Mouse (Mus musculus) liver, embryonic 11.5 days (tissue): ENCODE results near the gene Gnb3. TPM values are rescaled to one million over a fixed set of nuclear protein-coding genes. Genes with fewer than 3 reads are reported as not detected.

Source experiments
- ATAC-seq: fragments of 200-750 bp; cut with Nextera tagmentation; replicated peaks from 2 replicates; pipeline ENCODE4 v1.8.0; 2017; ENCODE audit warnings: moderate number of reproducible peaks, mild to moderate bottlenecking, moderate TSS enrichment, moderate library complexity; ENCODE audit not compliant: low FRiP score
- DNase-seq: peaks from one replicate; pipeline ENCODE4 v3.0.0-alpha.2; 2017; ENCODE audit warnings: low spot score
- H3K27ac ChIP-seq: fragments of 300-500 bp; sonication (generic); 2 replicates; pipeline ENCODE4 v1.5.1; 2014; ENCODE audit warnings: mild to moderate bottlenecking, low read depth, low read length, control low read depth
- H3K27me3 ChIP-seq: fragments of 300-500 bp; sonication (generic); replicated peaks from 2 replicates; pipeline ENCODE4 v1.6.1; 2014; ENCODE audit warnings: low read length, mixed read lengths; ENCODE audit not compliant: control insufficient read depth, insufficient read depth
- H3K36me3 ChIP-seq: fragments of 300-500 bp; sonication (generic); 2 replicates; pipeline ENCODE4 v1.6.1; 2014; ENCODE audit warnings: mild to moderate bottlenecking, low read length, moderate library complexity, mixed read lengths; ENCODE audit not compliant: control insufficient read depth, insufficient read depth
- H3K4me1 ChIP-seq: fragments of 300-500 bp; sonication (generic); replicated peaks from 2 replicates; pipeline ENCODE4 v1.6.1; 2014; ENCODE audit warnings: low read length, mixed read lengths; ENCODE audit not compliant: control insufficient read depth, insufficient read depth
- H3K4me2 ChIP-seq: fragments of 300-500 bp; sonication (generic); 2 replicates; pipeline ENCODE4 v1.6.1; 2014; ENCODE audit warnings: mild to moderate bottlenecking, control low read depth, moderate library complexity
- H3K4me3 ChIP-seq: fragments of 300-500 bp; sonication (generic); 2 replicates; pipeline ENCODE4 v1.5.1; 2014; ENCODE audit warnings: low read depth, low read length, control low read depth
- H3K9ac ChIP-seq: fragments of 300-500 bp; sonication (generic); 2 replicates; pipeline ENCODE4 v1.6.1; 2014; ENCODE audit warnings: low read depth, low read length, control low read depth
- H3K9me3 ChIP-seq: fragments of 300-500 bp; sonication (generic); 2 replicates; pipeline ENCODE4 v1.6.1; 2016; ENCODE audit warnings: low read length, inconsistent platforms, mixed read lengths; ENCODE audit not compliant: control insufficient read depth
- WGBS: fragments of 180-500 bp; shearing (Covaris S2); extraction: QIAGEN DNeasy Blood & Tissue Kit; methylation state at CpG from one replicate; pipeline ENCODE4 v1.1.7; 2014; 5-methylcytosine and 5-hydroxymethylcytosine counted together
- polyA plus RNA-seq: library from polyadenylated mRNA; unstranded; fragments of >200 nt; fragmentation: Nextera tagmentation; extraction: Ambion mirVana; gene quantifications from 2 replicates; pipeline ENCODE4 v1.2.1, GENCODE M21; 2014

The Gnb3 gene
- polyA plus RNA-seq, 1 experiment from 2014 or later: 0.29 TPM

DNA sequence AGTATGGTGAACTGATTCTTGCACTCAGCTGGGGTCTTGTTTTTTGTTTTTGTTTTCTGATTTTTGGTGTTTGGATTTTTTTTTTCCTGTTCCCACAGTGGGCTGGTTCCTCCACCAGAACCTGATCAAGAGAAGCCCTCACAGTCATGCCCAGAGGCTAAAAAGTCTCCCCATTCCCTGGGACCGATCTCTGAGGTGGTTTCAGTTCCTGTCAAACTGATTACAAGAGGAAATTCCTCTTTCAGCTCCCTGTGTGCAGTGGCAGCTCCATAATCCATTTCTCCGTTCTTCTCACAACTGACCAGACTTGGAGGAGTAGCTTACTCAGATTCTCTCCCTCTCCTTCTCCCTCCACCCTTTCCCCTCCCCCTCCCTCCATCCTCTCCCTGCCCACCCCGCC lies 34.3 kb upstream of the Gnb3 start:
- Histone ChIP-seq H3K36me3 (no peaks in the 10 kb centered on the region), H3K27ac (no peak overlapping the region), H3K9me3 (no peaks in the 10 kb centered on the region), H3K4me2 (no peak overlapping the region), H3K9ac (no peak overlapping the region), H3K27me3 (no peaks in the 10 kb centered on the region), H3K4me3 (no peak overlapping the region), H3K4me1 (no peaks in the 10 kb centered on the region)
- 14% methylated on average over 3 of the region's 3 CpGs for WGBS
- no peak for ATAC-seq
- DNase-seq: no peak

DNA sequence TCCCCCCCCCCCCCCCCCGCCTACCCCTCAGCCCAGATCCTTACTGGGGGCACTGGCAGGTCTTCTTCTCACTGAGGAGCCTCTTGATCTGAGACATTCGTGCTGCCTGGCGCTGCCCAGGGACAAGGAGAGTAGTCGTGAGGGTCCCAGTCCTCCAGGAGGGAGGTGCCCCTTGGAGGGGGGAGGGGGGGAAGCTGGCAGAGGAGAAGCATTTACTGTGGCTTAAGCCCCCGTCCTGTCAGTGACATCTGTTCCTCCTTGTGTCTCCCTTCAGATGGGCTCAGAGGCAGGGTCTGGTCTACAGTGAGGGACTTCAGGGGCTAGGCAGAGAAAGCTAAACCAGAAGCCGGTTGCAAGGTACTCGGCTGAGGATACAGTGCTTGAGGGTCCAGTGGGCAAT lies 26.5 kb upstream of the Gnb3 start:
- Histone ChIP-seq H3K4me2 (no peak overlapping the region), H3K27me3 (peaks cover 48% of the 10 kb centered on the region), H3K36me3 (no peaks in the 10 kb centered on the region), H3K4me1 (peaks cover 4% of the 10 kb centered on the region; the same call in 1 of the 2 replicates), H3K27ac (no peak overlapping the region), H3K9ac (no peak overlapping the region), H3K9me3 (no peaks in the 10 kb centered on the region), H3K4me3 (no peak overlapping the region)
- no peak for DNase-seq
- WGBS: 63% methylated on average over 6 of the region's 7 CpGs
- no peak for ATAC-seq

- Histone ChIP-seq H3K36me3 (no peaks in the 10 kb centered on the region), H3K9me3 (no peaks in the 10 kb centered on the region), H3K4me3 (no peak overlapping the region), H3K27ac (no peak overlapping the region), H3K9ac (no peak overlapping the region), H3K27me3 (peaks cover 53% of the 10 kb centered on the region), H3K4me2 (no peak overlapping the region), H3K4me1 (peaks cover 4% of the 10 kb centered on the region; the same call in 1 of the 2 replicates)
- no peak for DNase-seq
- WGBS: 76% methylated on average over 18 of the region's 18 CpGs
- no peak for ATAC-seq
These were observed 25.8 kb upstream of the Gnb3 start for GRCm38 (mm10) chr6:124865766-124866362.

GRCm38 (mm10) chr6:124863658-124864298 lies 23.7 kb upstream of the Gnb3 start, which contains the start of gene Gpr162:
TSS of gene Gpr162 (minus strand) at chr6:124863983.
- H3K36me3 ChIP-seq: no peaks in the 10 kb centered on the region
- H3K4me1 ChIP-seq: peaks cover 4% of the 10 kb centered on the region; the same call in 1 of the 2 replicates
- H3K27ac ChIP-seq: no peak within 1 kb of the TSS
- 1% methylated on average over 37 of the region's 43 CpGs for WGBS
- peak within 1 kb of the TSS; percentile 88 for H3K4me2 ChIP-seq
- no peaks in the 10 kb centered on the region for H3K9me3 ChIP-seq
- peak within 1 kb of the TSS; percentile 54 for H3K4me3 ChIP-seq
- H3K27me3 ChIP-seq: peaks cover 74% of the 10 kb centered on the region
- ATAC-seq (peak; percentile 42), DNase-seq (peak; percentile 68)
- peak within 1 kb of the TSS; percentile 58 for H3K9ac ChIP-seq

DNA sequence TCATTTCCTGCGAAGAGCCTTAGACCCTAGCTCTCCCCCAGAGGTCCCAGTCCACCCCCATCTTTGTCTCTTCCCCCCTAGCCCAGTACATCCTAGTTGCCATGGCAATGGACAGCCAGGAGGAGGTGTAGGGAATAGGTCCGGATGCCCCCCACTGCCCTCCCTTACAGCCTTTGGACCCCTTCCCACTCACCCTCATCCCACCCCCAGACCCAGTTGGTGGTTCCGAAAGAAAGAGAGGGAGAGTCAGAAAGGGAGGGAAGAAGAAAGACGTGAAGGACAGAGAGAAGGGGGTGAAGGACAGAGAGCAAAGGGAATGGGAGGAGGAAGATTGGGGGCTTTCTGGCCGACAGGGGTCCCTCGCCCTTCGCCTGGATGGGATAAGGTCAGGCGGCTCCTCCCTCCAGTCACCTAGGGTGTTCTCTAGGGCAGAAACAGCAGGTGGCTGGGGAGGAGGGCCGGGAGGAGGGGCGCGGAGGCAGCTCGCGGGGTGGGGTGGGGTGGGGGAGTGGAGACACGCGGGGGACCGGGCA lies 23.1 kb upstream of the Gnb3 start:
- Histone ChIP-seq H3K36me3 (no peaks in the 10 kb centered on the region), H3K27me3 (peaks cover 80% of the 10 kb centered on the region), H3K9ac (peak overlapping the region; percentile 58), H3K4me3 (peak overlapping the region; percentile 54), H3K4me1 (peaks cover 4% of the 10 kb centered on the region; the same call in 1 of the 2 replicates), H3K27ac (no peak overlapping the region), H3K4me2 (peak overlapping the region; percentile 88), H3K9me3 (no peaks in the 10 kb centered on the region)
- WGBS: 2% methylated on average over 11 of the region's 16 CpGs
- DNase-seq (no peak), ATAC-seq (peak; percentile 11; the same call in 1 of the 2 replicates)

- 11% methylated on average over 8 of the region's 8 CpGs for WGBS
- Histone ChIP-seq H3K27ac (no peak overlapping the region), H3K4me3 (0 out of 2 replicates have a peak overlapping the region, but pooled peaks have one; percentile 54), H3K9ac (no peak overlapping the region), H3K4me2 (peak overlapping the region; percentile 88), H3K4me1 (peaks cover 4% of the 10 kb centered on the region; the same call in 1 of the 2 replicates), H3K27me3 (peaks cover 86% of the 10 kb centered on the region), H3K36me3 (no peaks in the 10 kb centered on the region), H3K9me3 (no peaks in the 10 kb centered on the region)
- DNase-seq: no peak
- no peak for ATAC-seq
These were observed 22.5 kb upstream of the Gnb3 start for GRCm38 (mm10) chr6:124862406-124863124.

GRCm38 (mm10) chr6:124861802-124862201 lies 21.7 kb upstream of the Gnb3 start:
- ATAC-seq (no peak), DNase-seq (no peak)
- Histone ChIP-seq H3K9me3 (no peaks in the 10 kb centered on the region), H3K9ac (no peak overlapping the region), H3K36me3 (no peaks in the 10 kb centered on the region), H3K27me3 (peaks cover 91% of the 10 kb centered on the region), H3K27ac (no peak overlapping the region), H3K4me1 (peaks cover 4% of the 10 kb centered on the region; the same call in 1 of the 2 replicates), H3K4me2 (no peak overlapping the region), H3K4me3 (no peak overlapping the region)
- WGBS: 27% methylated on average over 3 of the region's 3 CpGs

DNA sequence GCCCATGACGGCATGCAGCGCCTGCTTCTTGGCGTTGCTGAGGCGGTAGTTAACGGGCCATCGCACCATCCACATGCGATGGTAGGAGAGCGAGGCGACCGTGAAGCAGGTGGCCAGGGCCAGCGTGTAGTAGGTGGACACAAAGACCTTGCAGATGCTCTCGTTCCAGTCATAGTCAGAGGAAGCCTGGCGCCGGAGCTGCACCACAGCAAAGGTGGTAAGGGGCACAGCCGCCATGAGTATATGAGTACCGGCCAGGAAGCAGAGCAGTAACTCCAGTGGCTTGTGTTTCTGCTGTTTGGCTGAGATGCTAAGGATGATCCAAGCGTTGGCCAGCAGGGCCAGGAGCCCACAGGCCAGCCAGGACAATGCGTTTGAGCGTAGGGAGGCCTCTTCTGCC lies 21.2 kb upstream of the Gnb3 start:
- 76% methylated on average over 19 of the region's 19 CpGs for WGBS
- no peak for ATAC-seq
- Histone ChIP-seq H3K4me3 (no peak overlapping the region), H3K9me3 (no peaks in the 10 kb centered on the region), H3K27me3 (peaks cover 95% of the 10 kb centered on the region), H3K9ac (no peak overlapping the region), H3K36me3 (no peaks in the 10 kb centered on the region), H3K4me2 (no peak overlapping the region), H3K4me1 (peaks cover 4% of the 10 kb centered on the region; the same call in 1 of the 2 replicates), H3K27ac (no peak overlapping the region)
- DNase-seq: no peak
